Mouse (Mus musculus): ENCODE results near the gene Nfe2l1.
"Not testable (repeated sequence)": the region's sequence is repeated elsewhere in the genome, so short reads cannot be mapped to it uniquely, and the experiment has no call there.

Gene Nfe2l1

GRCm38 (mm10) chr11:96816494-96816893 lies 13.3 kb downstream of the Nfe2l1 start:
- DNase-seq = no peak

DNA sequence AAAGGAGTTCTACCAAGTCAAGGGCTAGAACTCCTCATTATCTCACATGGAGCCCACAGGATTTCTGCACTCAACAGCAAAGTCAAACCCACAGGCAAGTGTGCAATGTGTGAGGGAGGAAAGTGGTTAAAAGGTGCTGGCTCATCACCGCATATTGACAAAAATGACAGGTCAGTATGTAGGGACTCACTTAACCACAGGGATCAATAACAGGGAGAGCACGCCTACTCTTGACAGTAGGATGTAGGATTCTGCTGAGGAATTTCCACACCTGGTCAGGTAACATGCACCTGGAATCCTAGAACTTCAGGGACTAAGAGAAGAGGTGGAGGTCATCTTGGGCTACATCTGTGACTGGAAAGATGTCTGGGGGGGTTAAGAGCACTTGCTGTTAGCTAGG lies 13.9 kb downstream of the Nfe2l1 start:
- no peak for DNase-seq

DNA sequence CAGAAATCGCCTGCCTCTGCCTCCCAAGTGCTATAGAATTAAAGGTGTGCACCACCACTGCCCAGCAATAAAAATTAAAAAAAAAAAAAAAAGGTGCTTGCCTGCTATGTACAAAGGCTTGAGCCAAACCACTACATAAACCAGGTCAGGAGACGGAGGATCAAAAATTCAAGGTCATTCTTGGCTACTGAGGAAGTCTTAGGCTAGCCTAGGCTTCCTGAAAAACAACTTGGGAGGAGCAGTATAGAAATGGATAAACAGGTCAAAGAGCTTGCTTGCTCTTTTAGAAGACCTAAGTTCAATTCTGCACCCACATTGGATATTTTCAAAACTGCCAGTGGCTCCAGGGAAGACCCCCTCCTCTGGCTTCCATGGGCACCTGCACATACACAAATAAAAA lies 15.3 kb downstream of the Nfe2l1 start:
- DNase-seq = no peak

GRCm38 (mm10) chr11:96813920-96814319 lies 15.8 kb downstream of the Nfe2l1 start:
- DNase-seq = no peak

DNA sequence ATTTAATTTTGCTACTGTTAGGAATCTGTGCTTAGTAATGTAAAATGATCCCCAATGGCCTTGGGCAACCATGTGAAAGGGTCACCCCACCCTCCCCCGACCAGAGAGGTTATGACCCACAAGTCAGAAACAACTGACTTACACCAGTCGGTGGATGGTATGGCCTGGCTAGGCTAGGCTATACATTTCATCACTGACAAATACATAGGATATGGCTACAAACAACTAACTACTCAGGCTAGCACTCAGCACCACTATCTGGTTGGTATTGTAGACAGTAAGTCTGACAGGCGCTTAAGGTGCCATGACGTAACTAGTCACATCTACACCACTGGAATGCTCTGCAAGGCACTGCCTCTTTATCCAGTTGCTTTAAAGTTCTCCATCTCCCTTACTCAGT lies 16.3 kb downstream of the Nfe2l1 start:
- no peak for DNase-seq

DNA sequence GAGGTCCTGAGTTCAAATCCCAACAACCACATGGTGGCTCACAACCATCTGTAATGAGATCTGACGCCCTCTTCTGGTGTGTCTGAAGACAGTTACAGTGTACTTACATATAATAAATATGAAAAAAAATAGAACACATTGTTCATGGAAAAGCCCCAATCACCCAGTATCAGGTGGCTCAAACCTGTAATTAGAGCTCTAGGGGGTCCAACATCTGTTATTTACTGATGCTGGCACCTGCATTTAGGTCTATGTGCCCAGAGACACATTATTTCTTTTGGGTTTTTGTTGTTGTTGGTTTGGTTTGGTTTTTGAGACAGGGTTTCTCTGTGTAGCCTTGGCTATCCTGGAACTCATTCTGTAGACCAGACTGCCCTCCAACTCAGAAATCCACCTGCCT lies 18.6 kb downstream of the Nfe2l1 start:
- not testable (repeated sequence) for DNase-seq

- no peak for DNase-seq
Observed at GRCm38 (mm10) chr11:96809562-96810235, 20.1 kb downstream of the Nfe2l1 start.

DNA sequence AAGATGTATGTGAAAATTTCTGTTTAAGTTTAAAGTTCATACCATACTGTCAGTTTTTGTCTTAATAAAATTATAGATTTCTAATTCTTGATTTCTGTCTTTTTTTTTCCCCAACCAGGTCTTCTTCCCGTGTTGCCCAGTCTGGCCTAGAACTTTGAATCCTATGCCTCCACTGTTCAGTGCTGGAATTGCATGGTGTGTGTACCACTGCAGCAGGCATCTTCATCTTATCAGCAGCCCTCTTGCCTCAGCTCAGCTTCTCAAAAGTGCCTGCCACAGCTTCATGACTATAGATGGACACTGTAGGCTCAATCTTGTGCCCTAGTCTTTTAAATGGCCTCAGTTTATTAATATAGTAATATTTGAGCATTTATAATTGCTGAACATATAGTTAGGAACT lies 21.7 kb downstream of the Nfe2l1 start:
- DNase-seq = no peak

DNA sequence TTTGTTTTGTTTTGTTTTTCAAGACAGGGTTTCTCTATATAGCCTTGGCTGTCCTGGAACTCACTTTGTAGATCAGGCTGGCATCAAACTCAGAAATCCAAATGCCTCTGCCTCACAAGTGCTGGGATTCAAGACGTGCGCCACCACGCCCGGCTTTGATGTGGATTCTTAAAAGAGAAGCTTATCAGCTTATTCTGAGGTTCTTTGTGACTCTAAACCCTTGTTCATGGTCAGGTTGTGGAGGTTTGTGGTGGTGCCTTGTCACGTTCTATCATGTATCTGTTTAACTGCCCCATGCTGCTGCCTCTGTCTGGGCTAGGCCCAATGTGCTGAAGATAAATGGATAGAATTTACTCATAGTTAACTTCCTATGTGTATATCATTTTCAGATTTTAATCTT lies 24.2 kb downstream of the Nfe2l1 start:
- DNase-seq = no peak

- DNase-seq = no peak
Observed at GRCm38 (mm10) chr11:96799511-96799910, 30.3 kb downstream of the Nfe2l1 start.

DNA sequence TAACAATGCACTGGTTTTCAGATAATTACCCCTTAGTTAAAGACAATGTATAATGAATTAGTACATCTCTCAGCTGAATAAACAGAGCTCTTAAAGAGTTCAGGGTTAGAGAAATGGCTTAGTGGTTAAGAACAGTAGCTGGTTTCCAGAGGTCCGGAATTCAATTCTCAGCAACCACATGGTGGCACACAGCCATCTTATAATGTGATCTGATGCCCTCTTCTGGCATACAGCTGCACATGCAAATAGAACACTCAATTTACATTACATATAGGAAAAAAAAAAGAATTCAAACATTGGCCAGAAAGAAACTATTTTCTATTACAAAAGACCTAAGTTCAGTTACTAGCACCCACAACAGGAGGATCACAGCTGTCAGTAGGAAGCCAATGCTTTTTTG lies 33.2 kb downstream of the Nfe2l1 start:
- DNase-seq = no peak

DNA sequence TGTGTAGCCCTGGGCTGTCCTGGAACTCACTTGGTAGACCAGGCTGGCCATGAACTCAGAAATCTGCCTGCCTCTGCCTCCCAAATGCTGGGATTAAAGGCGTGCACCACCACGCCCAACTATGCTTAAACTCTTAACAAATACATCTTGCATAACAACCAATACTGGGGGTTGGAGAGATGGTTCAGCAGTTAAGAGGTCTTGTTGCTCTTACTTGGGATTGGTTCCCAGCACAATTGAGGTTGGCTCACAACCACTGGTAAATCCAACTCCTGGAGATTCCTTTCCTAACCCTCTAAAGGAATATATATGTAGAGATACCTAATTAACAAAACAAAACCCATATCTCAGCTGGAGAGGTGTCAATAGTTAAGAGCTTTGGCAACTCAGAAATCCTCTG lies 33.7 kb downstream of the Nfe2l1 start:
- no peak for DNase-seq

DNA sequence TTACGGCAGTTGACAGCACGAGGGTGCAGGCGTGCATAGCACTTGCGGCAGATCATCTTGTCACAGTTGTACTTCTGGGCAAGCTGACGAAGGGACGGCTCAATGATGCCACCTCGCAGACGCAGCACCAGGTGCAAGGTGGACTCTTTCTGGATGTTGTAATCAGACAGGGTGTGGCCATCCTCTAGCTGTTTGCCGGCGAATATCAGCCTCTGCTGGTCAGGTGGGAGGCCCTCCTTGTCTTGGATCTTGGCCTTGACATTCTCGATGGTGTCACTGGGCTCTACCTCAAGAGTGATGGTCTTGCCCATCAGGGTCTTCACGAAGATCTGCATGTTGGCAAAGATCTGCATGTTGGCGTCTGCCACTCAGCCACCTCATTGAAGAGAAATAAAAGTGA lies 34.3 kb downstream of the Nfe2l1 start:
- DNase-seq = no peak

GRCm38 (mm10) chr11:96790681-96791080 lies 39.1 kb downstream of the Nfe2l1 start:
- no peak for DNase-seq

DNA sequence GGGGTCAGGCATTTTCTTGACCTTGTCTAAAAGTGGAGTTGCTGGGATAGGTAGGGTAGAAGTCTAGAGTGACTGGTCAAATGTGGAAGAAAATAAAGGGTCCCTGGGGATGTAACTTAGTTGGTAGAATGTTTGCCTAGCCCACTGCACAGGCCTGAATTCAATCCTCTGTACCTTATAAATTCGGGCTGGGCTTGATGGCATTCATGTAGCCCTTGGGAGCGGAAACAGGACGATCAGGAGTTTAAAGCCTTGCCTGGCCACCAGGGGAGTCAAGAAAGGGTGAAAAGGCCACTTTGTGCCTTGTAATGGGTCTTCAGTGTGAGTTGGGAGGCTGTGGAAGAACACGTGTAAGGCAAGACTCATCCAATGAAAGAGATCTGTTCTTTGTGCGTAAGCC lies 39.8 kb downstream of the Nfe2l1 start:
- DNase-seq = no peak

GRCm38 (mm10) chr11:96788871-96789795 lies 40.6 kb downstream of the Nfe2l1 start, which contains the start of gene Cbx1:
Gene Cbx1 (plus strand): TSS chr11:96789127.
- peak; percentile 92 for DNase-seq

- DNase-seq = no peak
Observed at GRCm38 (mm10) chr11:96786731-96787450, 42.9 kb downstream of the Nfe2l1 start.

DNA sequence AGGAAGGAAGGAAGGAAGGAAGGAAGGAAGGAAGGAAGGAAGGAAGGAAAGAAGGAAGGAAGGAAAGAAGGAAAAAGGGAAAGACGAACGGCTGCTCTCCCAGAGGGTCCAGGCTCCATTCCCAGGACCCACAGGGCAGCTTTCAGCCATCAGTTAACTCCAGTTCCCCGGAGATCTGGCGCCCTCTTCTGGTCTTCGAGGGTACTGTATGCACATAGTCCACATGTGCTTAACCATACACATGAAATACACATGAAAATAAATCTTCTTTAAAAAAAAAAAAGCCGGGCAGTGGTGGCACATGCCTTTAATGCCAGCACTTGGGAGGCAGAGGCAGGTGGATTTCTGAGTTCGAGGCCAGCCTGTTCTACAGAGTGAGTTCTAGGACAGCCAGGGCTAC lies 44.9 kb downstream of the Nfe2l1 start:
- peak; percentile 48 for DNase-seq

GRCm38 (mm10) chr11:96781425-96781824 lies 48.3 kb downstream of the Nfe2l1 start:
- no peak for DNase-seq

DNA sequence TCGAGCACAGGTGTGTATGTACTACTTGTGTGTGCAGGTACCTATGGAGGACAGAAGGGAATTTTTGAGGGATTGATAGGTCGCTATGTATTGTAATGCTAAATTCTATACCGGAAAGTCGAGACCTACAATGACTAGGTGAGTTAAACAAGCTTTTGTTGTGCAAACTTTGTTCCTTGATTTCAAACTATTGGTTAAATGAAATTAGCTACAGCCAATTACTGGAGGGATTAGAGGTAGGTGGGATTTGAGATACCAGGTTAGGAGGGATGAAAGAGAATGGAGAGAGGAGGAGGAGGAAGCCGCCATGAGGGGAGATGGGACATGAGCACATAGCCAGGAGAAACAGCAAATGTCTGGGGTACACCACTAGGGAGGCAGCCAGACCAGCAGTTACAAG lies 49.5 kb downstream of the Nfe2l1 start:
- no peak for DNase-seq

DNA sequence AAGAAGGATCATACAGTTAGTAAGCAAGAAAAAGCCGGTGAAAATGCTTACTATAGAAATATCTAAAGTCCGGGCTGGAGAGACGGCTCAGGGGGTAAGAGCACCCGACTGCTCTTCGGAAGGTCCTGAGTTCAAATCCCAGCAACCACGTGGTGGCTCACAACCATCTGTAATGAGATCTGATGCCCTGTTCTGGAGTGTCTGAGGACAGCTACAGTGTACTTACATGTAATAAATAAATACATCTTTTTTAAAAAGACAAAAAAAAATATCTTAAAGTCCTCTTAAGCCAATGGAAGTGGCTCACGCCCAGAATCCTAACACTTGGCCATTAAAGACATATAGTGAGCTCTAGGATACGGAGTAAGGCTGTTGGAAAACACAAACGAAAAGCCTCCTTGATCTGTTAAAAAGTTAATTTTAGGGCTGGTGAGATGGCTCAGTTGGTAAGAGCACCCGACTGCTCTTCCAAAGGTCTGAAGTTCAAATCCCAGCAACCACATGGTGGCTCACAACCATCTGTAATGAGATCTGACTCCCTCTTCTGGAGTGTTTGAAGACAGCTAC lies 51.6 kb downstream of the Nfe2l1 start:
- DNase-seq = not testable (repeated sequence)

- peak; percentile 100 for DNase-seq
Observed at GRCm38 (mm10) chr11:96776968-96777962, 52.5 kb downstream of the Nfe2l1 start, which contains the start of gene Snx11. Gene Snx11 (minus strand): TSS chr11:96777559.

Data from kidney, adult 11 months (tissue).